Mouse (Mus musculus) lung, postnatal 0 days (tissue): Measurements from ENCODE around the gene Fam76b.

Experiments
- CTCF ChIP-seq: IDR thresholded peaks from 2 replicates; pipeline ENCODE4 v1.5.1; 2016; ENCODE audit warnings: antibody characterized with exemption, mild to moderate bottlenecking
- EP300 ChIP-seq: IDR thresholded peaks from 2 replicates; pipeline ENCODE4 v1.6.1; 2016; ENCODE audit warnings: antibody characterized with exemption, mild to moderate bottlenecking, control low read depth

DNA sequence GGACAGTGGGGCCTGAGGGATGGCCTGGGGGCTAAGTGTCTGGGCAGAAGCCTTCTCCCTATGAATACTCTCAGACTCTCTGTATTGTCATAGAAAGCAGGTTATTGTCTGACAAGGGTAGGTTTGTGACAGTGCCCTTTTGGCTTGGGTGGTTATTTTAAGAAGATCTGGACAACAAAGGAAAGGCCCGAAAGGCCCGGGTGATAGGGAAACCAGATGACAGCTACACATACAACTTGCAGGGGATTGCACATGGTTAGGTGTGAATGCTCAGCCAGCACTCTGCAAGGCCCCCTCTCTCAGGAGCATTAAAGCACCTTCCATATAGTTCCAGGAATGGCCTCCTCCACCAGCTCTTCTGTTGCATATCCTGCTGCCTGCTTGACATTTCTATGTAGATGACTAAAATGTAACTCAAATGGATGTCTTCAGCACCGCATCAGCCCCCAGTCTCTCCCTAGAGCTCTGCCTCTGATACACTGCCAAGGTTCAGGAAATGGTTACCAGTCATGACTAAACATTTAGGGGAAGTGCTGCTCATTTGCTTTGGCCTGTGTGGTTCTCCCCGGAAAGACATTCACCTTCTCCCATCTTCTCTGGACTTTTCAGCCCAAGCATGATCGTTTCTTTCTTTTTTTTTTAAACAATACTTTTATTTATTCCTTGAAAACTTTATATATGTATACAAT lies 76.7 kb downstream of the Fam76b start:
- TF ChIP-seq EP300, result no peak
- no peak for TF ChIP-seq CTCF
